Comparison of ENCODE assay signal across 45 mouse cellular contexts in the genomic region with DNA sequence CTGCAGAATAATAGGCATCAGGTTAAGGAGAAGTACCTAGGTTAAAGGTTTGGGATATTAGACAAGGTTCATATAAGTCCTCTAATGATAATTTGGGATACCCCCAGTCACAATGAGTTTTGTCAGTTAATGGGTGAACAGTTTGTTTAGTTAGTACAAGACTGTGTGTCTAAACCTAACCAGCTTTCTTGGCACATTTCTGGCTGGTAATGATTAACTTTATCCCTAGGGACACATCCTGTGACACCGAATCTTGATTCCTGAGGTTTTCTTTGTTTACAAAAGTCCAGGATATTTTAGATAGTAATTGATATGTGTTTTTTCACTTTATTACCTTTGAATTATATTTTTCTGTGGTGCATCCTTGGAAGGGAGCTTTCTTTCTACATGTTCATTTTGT. TPM values are rescaled to one million over a fixed set of nuclear protein-coding genes. Genes with fewer than 3 reads are reported as not detected.
"Had no signal": no experiment of that assay in that cellular context is flagged by ENCODE, and none has a peak within 500 bp of the region (broad histone marks: within the 10 kb centered on the region; RNA-seq: fewer than 3 reads in every experiment).

No protein-coding gene starts in this region.

- H3K27ac ChIP-seq: limb, embryonic 10.5 days; limb, embryonic 12.5 days; limb, embryonic 13.5 days; limb, embryonic 15.5 days; liver, embryonic 13.5 days; liver, embryonic 14.5 days; liver, embryonic 15.5 days; lung, embryonic 15.5 days; macrophage; midbrain, embryonic 10.5 days; midbrain, embryonic 12.5 days; midbrain, embryonic 13.5 days; midbrain, embryonic 15.5 days; neural tube, embryonic 12.5 days had no signal

- H3K9me3 ChIP-seq: limb, embryonic 10.5 days; limb, embryonic 12.5 days; limb, embryonic 13.5 days; limb, embryonic 15.5 days; liver, embryonic 13.5 days; liver, embryonic 15.5 days; lung, embryonic 15.5 days; midbrain, embryonic 12.5 days; midbrain, embryonic 13.5 days; midbrain, embryonic 15.5 days; neural tube, embryonic 12.5 days had no signal

- H3K4me3 ChIP-seq: limb, embryonic 10.5 days; limb, embryonic 12.5 days; limb, embryonic 13.5 days; limb, embryonic 15.5 days; liver, embryonic 13.5 days; liver, embryonic 15.5 days; lung, embryonic 15.5 days; megakaryocyte, embryonic 14.5 days; midbrain, embryonic 10.5 days; midbrain, embryonic 12.5 days; midbrain, embryonic 13.5 days; midbrain, embryonic 15.5 days; myocyte; neural tube, embryonic 12.5 days had no signal

- H3K4me2 ChIP-seq: limb, embryonic 12.5 days; limb, embryonic 13.5 days; limb, embryonic 15.5 days; liver, embryonic 11.5 days; liver, embryonic 13.5 days; liver, embryonic 15.5 days; lung, embryonic 14.5 days; lung, embryonic 15.5 days; midbrain, embryonic 11.5 days; midbrain, embryonic 12.5 days; midbrain, embryonic 13.5 days; midbrain, embryonic 15.5 days; neural tube, embryonic 12.5 days had no signal

- H3K36me3 ChIP-seq: limb, embryonic 10.5 days; limb, embryonic 12.5 days; limb, embryonic 13.5 days; limb, embryonic 15.5 days; liver, embryonic 13.5 days; liver, embryonic 15.5 days; lung, embryonic 15.5 days; midbrain, embryonic 10.5 days; midbrain, embryonic 12.5 days; midbrain, embryonic 13.5 days; midbrain, embryonic 15.5 days; neural tube, embryonic 12.5 days had no signal

- ATAC-seq: liver, postnatal 0 days; lung, postnatal 0 days; midbrain, embryonic 13.5 days; midbrain, embryonic 15.5 days; midbrain, embryonic 16.5 days had no signal

- H3K4me1 ChIP-seq: limb, embryonic 10.5 days; limb, embryonic 12.5 days; limb, embryonic 13.5 days; limb, embryonic 15.5 days; liver, embryonic 13.5 days; liver, embryonic 15.5 days; lung, embryonic 15.5 days; megakaryocyte, embryonic 14.5 days; midbrain, embryonic 10.5 days; midbrain, embryonic 12.5 days; midbrain, embryonic 13.5 days; midbrain, embryonic 15.5 days; neural tube, embryonic 12.5 days had no signal

- H3K9ac ChIP-seq: limb, embryonic 12.5 days; limb, embryonic 13.5 days; limb, embryonic 15.5 days; liver, embryonic 13.5 days; liver, embryonic 14.5 days; liver, embryonic 15.5 days; liver, postnatal 0 days; lung, embryonic 14.5 days; lung, embryonic 15.5 days; midbrain, embryonic 12.5 days; midbrain, embryonic 13.5 days; midbrain, embryonic 15.5 days; neural tube, embryonic 12.5 days had no signal

- DNase-seq: left cerebral cortex, postnatal 4 days; liver; liver, embryonic 13.5 days; liver, postnatal 0 days; lung, adult 18-20 months; lung, adult 2 months; lung, embryonic 14.5 days; lung, postnatal 10 days; lung, postnatal 14 days; lung, postnatal 36 days; lung, postnatal 4 days; midbrain, embryonic 14.5 days had no signal

- H3K27me3 ChIP-seq: limb, embryonic 12.5 days; limb, embryonic 13.5 days; limb, embryonic 15.5 days; liver, embryonic 13.5 days; liver, embryonic 15.5 days; lung, embryonic 15.5 days; megakaryocyte, embryonic 14.5 days; midbrain, embryonic 12.5 days; midbrain, embryonic 13.5 days; midbrain, embryonic 15.5 days; neural tube, embryonic 12.5 days had no signal

RNA-seq across cellular contexts. Expression of a gene that starts 41.4 kb away (rescaled TPM):
- total RNA-seq: left cerebral cortex, adult 8-10 months; left cerebral cortex, postnatal 10 days; left cerebral cortex, postnatal 14 days; left cerebral cortex, postnatal 25 days; left cerebral cortex, postnatal 36 days; left cerebral cortex, postnatal 4 days; megakaryocyte progenitor cell, adult 5-6 weeks; megakaryocyte, adult 5-6 weeks; megakaryocyte-erythroid progenitor cell, adult 5-6 weeks; midbrain, postnatal 0 days; monocyte, adult 5-6 weeks had no signal
- polyA plus RNA-seq: limb, embryonic 10.5 days; limb, embryonic 11.5 days; limb, embryonic 12.5 days; limb, embryonic 13.5 days; limb, embryonic 15.5 days; liver, embryonic 11.5 days; liver, embryonic 13.5 days; liver, embryonic 14.5 days; liver, embryonic 15.5 days; liver, embryonic 16.5 days; liver, postnatal 0 days; lung, adult 2 months; lung, embryonic 14.5 days; lung, embryonic 15.5 days; lung, embryonic 16.5 days; lung, postnatal 0 days; macrophage; midbrain, embryonic 10.5 days; midbrain, embryonic 11.5 days; midbrain, embryonic 12.5 days; midbrain, embryonic 13.5 days; midbrain, embryonic 14.5 days; midbrain, embryonic 15.5 days; midbrain, embryonic 16.5 days; midbrain, postnatal 0 days; neural tube, embryonic 11.5 days; neural tube, embryonic 12.5 days had no signal
